Mouse (Mus musculus) liver, adult 2 months (tissue): Measurements from ENCODE around the gene Tmc7.

ENCODE experiments used
- CTCF ChIP-seq: fragments of 200-500 bp; IDR thresholded peaks from 2 replicates; pipeline ENCODE4 v1.5.1; 2011; ENCODE audit warnings: low read depth, low read length, control low read depth
- POLR2A ChIP-seq: fragments of 200-500 bp; IDR thresholded peaks from 2 replicates; pipeline ENCODE4 v1.6.1; 2011; ENCODE audit warnings: low read length, control low read depth; ENCODE audit not compliant: insufficient read depth; ENCODE audit errors: extremely low read depth

- TF ChIP-seq POLR2A (no peak), CTCF (no peak)
These were observed 94.5 kb downstream of the Tmc7 start for GRCm38 (mm10) chr7:118489706-118490665.
